Mouse (Mus musculus) stomach, embryonic 14.5 days (tissue): ENCODE measurements around the gene Filip1l. TPM values are rescaled to one million over a fixed set of nuclear protein-coding genes. Genes with fewer than 3 reads are reported as not detected.
A peak's percentile ranks its signal among the peaks of the same experiment; 100 is the strongest.

Experiments used
- ATAC-seq: fragments of 200-750 bp; cut with Nextera tagmentation; 2 replicates; pipeline ENCODE4 v1.8.0; 2017; ENCODE audit warnings: low read depth, moderate TSS enrichment; ENCODE audit not compliant: insufficient number of reproducible peaks, insufficient read depth, low FRiP score
- H3K27ac ChIP-seq: fragments of 300-500 bp; sonication (generic); 2 replicates; pipeline ENCODE4 v1.5.1; 2014; ENCODE audit warnings: mild to moderate bottlenecking, low read length, moderate library complexity, mixed read lengths
- H3K27me3 ChIP-seq: fragments of 300-500 bp; sonication (generic); 2 replicates; pipeline ENCODE4 v1.6.1; 2014; ENCODE audit warnings: low read length, control low read depth, mixed read lengths; ENCODE audit not compliant: control insufficient read depth, insufficient read depth
- H3K36me3 ChIP-seq: fragments of 300-500 bp; sonication (generic); 2 replicates; pipeline ENCODE4 v1.6.1; 2014; ENCODE audit warnings: mild to moderate bottlenecking, control low read depth, low read length, moderate library complexity, mixed read lengths; ENCODE audit not compliant: control insufficient read depth, insufficient read depth
- H3K4me1 ChIP-seq: fragments of 300-500 bp; sonication (generic); 2 replicates; pipeline ENCODE4 v1.6.1; 2014; ENCODE audit warnings: low read length, control low read depth, mixed read lengths; ENCODE audit not compliant: control insufficient read depth, insufficient read depth
- H3K4me2 ChIP-seq: fragments of 300-500 bp; sonication (generic); replicated peaks from 2 replicates; pipeline ENCODE4 v1.6.1; 2014; ENCODE audit warnings: low read depth, low read length, control low read depth
- H3K4me3 ChIP-seq: fragments of 300-500 bp; sonication (generic); 2 replicates; pipeline ENCODE4 v1.5.1; 2014; ENCODE audit warnings: low read depth, low read length, control low read depth
- H3K9ac ChIP-seq: fragments of 300-500 bp; sonication (generic); replicated peaks from 2 replicates; pipeline ENCODE4 v1.6.1; 2014; ENCODE audit warnings: low read depth, mild to moderate bottlenecking, control low read depth, low read length, moderate library complexity, mixed read lengths
- H3K9me3 ChIP-seq: fragments of 300-500 bp; sonication (generic); 2 replicates; pipeline ENCODE4 v1.6.1; 2016; ENCODE audit warnings: low read depth, low read length, control low read depth; ENCODE audit not compliant: control insufficient read depth
- WGBS: fragments of 180-500 bp; shearing (Covaris S2); extraction: QIAGEN DNeasy Blood & Tissue Kit; methylation state at CpG from one replicate; pipeline ENCODE4 v1.1.7; 2014; 5-methylcytosine and 5-hydroxymethylcytosine counted together
- polyA plus RNA-seq: library from polyadenylated mRNA; unstranded; fragments of >200 nt; fragmentation: Nextera tagmentation; extraction: Ambion mirVana; gene quantifications from 2 replicates; pipeline ENCODE4 v1.2.1, GENCODE M21; 2014

Filip1l gene
- polyA plus RNA-seq, 1 experiment from 2014 or later = 54.7 TPM

GRCm38 (mm10) chr16:57359251-57359650, 6.4 kb downstream of the Filip1l start:
- no peak overlapping the region for H3K27ac ChIP-seq
- H3K9me3 ChIP-seq = no peaks in the 10 kb centered on the region
- no peak for ATAC-seq
- no peaks in the 10 kb centered on the region for H3K36me3 ChIP-seq
- peaks cover 6% of the 10 kb centered on the region for H3K4me1 ChIP-seq
- H3K4me2 ChIP-seq = no peak overlapping the region
- H3K27me3 ChIP-seq = no peaks in the 10 kb centered on the region
- H3K9ac ChIP-seq = no peak overlapping the region
- no peak overlapping the region for H3K4me3 ChIP-seq
- WGBS = 90% methylated on average over 10 of the region's 10 CpGs

- Histone ChIP-seq H3K4me3 (no peak overlapping the region), H3K27ac (no peak overlapping the region), H3K4me1 (peaks cover 6% of the 10 kb centered on the region), H3K9me3 (no peaks in the 10 kb centered on the region), H3K4me2 (no peak overlapping the region), H3K9ac (no peak overlapping the region), H3K36me3 (no peaks in the 10 kb centered on the region), H3K27me3 (no peaks in the 10 kb centered on the region)
- 98% methylated on average over 3 of the region's 3 CpGs for WGBS
- ATAC-seq = no peak
These were observed 7.9 kb downstream of the Filip1l start for GRCm38 (mm10) chr16:57360785-57361184.

- H3K4me1 ChIP-seq = peaks cover 11% of the 10 kb centered on the region
- H3K27me3 ChIP-seq = no peaks in the 10 kb centered on the region
- H3K9me3 ChIP-seq = no peaks in the 10 kb centered on the region
- no peak overlapping the region for H3K27ac ChIP-seq
- WGBS = 33% methylated on average over 18 of the region's 18 CpGs
- peak; percentile 83; the same call in 1 of the 2 replicates for ATAC-seq
- no peak overlapping the region for H3K9ac ChIP-seq
- H3K36me3 ChIP-seq = no peaks in the 10 kb centered on the region
- peak overlapping the region; percentile 23; the same call in 1 of the 2 replicates for H3K4me2 ChIP-seq
- H3K4me3 ChIP-seq = no peak overlapping the region
These were observed 9.9 kb downstream of the Filip1l start for GRCm38 (mm10) chr16:57362679-57363401.

- no peak overlapping the region for H3K4me3 ChIP-seq
- no peak overlapping the region for H3K9ac ChIP-seq
- H3K27ac ChIP-seq = no peak overlapping the region
- H3K9me3 ChIP-seq = no peaks in the 10 kb centered on the region
- no peak for ATAC-seq
- no peak overlapping the region for H3K4me2 ChIP-seq
- peaks cover 11% of the 10 kb centered on the region for H3K4me1 ChIP-seq
- 70% methylated on average over 7 of the region's 7 CpGs for WGBS
- no peaks in the 10 kb centered on the region for H3K27me3 ChIP-seq
- no peaks in the 10 kb centered on the region for H3K36me3 ChIP-seq
These were observed 11.6 kb downstream of the Filip1l start for GRCm38 (mm10) chr16:57364498-57364897.

- Histone ChIP-seq H3K27ac (no peak overlapping the region; the same call in 1 of the 2 replicates), H3K9me3 (no peaks in the 10 kb centered on the region), H3K36me3 (no peaks in the 10 kb centered on the region), H3K4me1 (peaks cover 11% of the 10 kb centered on the region), H3K27me3 (no peaks in the 10 kb centered on the region), H3K4me2 (no peak overlapping the region), H3K4me3 (no peak overlapping the region), H3K9ac (no peak overlapping the region)
- no peak for ATAC-seq
- 21% methylated on average over 6 of the region's 6 CpGs for WGBS
These were observed 13.2 kb downstream of the Filip1l start for GRCm38 (mm10) chr16:57366141-57366540.

GRCm38 (mm10) chr16:57366941-57367694, 14.2 kb downstream of the Filip1l start:
- Histone ChIP-seq H3K36me3 (no peaks in the 10 kb centered on the region), H3K9me3 (no peaks in the 10 kb centered on the region), H3K4me1 (peaks cover 11% of the 10 kb centered on the region), H3K9ac (no peak overlapping the region), H3K4me2 (0 out of 2 replicates have a peak overlapping the region, but pooled peaks have one; percentile 8), H3K4me3 (no peak overlapping the region), H3K27ac (peak overlapping the region; percentile 72; the same call in 1 of the 2 replicates), H3K27me3 (no peaks in the 10 kb centered on the region)
- WGBS = 36% methylated on average over 18 of the region's 18 CpGs
- no peak; the same call in 1 of the 2 replicates for ATAC-seq

GRCm38 (mm10) chr16:57369846-57370496, 17.1 kb downstream of the Filip1l start:
- H3K4me2 ChIP-seq = no peak overlapping the region
- WGBS = 78% methylated on average over 8 of the region's 8 CpGs
- no peaks in the 10 kb centered on the region for H3K36me3 ChIP-seq
- H3K27me3 ChIP-seq = no peaks in the 10 kb centered on the region
- no peak overlapping the region for H3K4me3 ChIP-seq
- peaks cover 5% of the 10 kb centered on the region; the same call in 1 of the 2 replicates for H3K4me1 ChIP-seq
- no peak overlapping the region for H3K27ac ChIP-seq
- ATAC-seq = no peak
- H3K9me3 ChIP-seq = no peaks in the 10 kb centered on the region
- no peak overlapping the region for H3K9ac ChIP-seq

- Histone ChIP-seq H3K27ac (no peak overlapping the region), H3K9ac (no peak overlapping the region), H3K27me3 (no peaks in the 10 kb centered on the region), H3K4me3 (no peak overlapping the region), H3K4me1 (no peaks in the 10 kb centered on the region), H3K4me2 (no peak overlapping the region), H3K9me3 (no peaks in the 10 kb centered on the region), H3K36me3 (no peaks in the 10 kb centered on the region)
- ATAC-seq = no peak
- 79% methylated on average over 3 of the region's 3 CpGs for WGBS
These were observed 19.3 kb downstream of the Filip1l start for GRCm38 (mm10) chr16:57372156-57372555.
